Mouse (Mus musculus) c-Kit-positive CD71-positive TER-119-positive erythroid progenitor cells, embryonic 14.5 days (primary cell): ENCODE measurements around the gene Xylb.
A peak's percentile ranks its signal among the peaks of the same experiment; 100 is the strongest.

Source experiments
- DNase-seq: peaks from one replicate; pipeline ENCODE4 v3.0.0-alpha.2; 2013; ENCODE audit warnings: low spot score

The Xylb gene

GRCm38 (mm10) chr9:119401801-119402214 lies 44.6 kb downstream of the Xylb start, which contains the start of gene Acvr2b:
Acvr2b (plus strand) TSS chr9:119402118.
- peak; percentile 52 for DNase-seq

- DNase-seq, result no peak
Measured at GRCm38 (mm10) chr9:119402253-119403235, 45.4 kb downstream of the Xylb start.

GRCm38 (mm10) chr9:119403236-119403641 lies 46.1 kb downstream of the Xylb start:
- DNase-seq, result no peak

GRCm38 (mm10) chr9:119404090-119404489 lies 46.9 kb downstream of the Xylb start:
- no peak for DNase-seq

DNA sequence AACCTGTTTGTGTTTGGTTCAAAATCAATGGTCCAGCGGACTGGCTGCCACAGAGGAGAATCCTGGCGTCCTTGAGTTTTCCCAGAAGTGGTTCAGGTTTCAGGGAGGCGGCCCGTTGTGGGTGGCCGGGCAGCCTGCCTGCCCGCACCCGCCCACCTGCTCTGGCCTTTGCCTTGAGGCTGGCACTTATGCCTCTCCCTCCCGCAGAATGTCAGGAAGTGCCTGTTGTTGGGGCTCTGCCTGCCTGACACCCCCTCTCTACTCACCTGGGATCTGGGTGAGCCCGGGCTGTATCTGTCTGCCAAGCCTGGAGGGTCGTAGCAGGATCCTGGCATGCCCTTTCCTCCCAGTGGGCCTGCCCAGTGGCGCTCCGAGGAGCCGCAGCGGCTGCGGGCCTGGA lies 50.7 kb downstream of the Xylb start:
- no peak for DNase-seq

GRCm38 (mm10) chr9:119408898-119409664 lies 51.9 kb downstream of the Xylb start:
- DNase-seq, result no peak

DNA sequence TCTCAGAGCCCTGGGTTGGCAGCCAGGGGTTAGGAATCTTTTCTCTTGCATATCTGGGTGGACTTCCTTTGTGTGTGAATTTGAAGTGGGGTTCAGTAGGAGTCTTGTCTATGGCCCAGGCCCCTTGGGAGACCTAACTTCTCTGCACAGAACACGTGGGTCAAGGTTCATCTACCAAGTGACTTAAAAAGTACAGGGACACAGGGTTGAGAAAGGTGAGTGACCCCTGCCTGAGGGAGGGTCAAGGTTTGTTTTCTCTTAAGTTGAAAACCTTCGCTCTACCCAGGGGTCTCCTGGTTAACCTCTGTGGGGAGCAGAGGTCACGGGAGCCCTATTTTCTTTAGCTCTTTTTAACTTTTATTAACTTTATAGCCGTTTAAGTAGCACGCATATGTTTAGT lies 52.7 kb downstream of the Xylb start:
- no peak for DNase-seq

DNA sequence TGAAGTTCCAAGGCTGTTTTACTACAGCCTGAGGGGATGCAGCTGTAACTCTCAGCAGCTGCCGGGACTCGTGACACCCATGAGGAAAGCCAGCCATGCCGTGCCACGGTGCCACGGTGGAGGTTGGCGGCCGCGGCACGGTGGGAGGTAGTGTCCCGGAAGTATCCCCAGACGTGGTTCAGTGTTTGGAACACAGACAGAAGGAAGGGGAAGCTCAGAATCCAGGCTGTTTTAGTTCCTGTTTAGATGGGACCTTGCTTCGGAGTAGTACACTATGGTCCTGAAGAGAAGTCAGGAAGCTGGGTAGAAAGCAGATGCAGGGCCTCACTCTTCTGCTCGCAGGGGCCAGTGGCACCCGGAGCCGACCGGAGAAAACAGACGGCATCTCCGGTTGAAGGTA lies 60.8 kb downstream of the Xylb start:
- no peak for DNase-seq

- no peak for DNase-seq
Measured at GRCm38 (mm10) chr9:119419852-119420438, 62.8 kb downstream of the Xylb start.

GRCm38 (mm10) chr9:119425217-119425975 lies 68.2 kb downstream of the Xylb start:
- no peak for DNase-seq

- DNase-seq, result no peak
Measured at GRCm38 (mm10) chr9:119425976-119426415, 68.8 kb downstream of the Xylb start.

DNA sequence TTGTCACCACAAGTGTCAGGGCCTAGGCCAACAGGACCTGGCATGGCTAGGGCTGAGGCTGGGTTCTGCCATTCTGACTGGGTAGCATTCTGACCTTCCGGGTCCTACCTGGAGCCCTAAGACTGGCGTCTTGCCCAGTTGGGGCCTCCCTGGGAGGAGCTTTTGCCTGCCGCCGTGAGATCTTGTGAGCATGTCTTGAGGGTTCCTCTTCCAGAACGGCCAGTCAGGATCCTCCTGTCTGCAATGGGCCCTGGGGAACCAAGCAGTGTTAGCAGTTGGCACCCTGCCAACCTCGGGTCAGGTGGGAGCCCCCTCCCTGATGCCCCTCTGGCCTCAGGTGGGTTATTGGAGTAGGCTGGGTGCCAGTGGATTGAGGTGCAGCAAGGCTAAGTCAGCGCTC lies 69.3 kb downstream of the Xylb start:
- DNase-seq, result no peak

DNA sequence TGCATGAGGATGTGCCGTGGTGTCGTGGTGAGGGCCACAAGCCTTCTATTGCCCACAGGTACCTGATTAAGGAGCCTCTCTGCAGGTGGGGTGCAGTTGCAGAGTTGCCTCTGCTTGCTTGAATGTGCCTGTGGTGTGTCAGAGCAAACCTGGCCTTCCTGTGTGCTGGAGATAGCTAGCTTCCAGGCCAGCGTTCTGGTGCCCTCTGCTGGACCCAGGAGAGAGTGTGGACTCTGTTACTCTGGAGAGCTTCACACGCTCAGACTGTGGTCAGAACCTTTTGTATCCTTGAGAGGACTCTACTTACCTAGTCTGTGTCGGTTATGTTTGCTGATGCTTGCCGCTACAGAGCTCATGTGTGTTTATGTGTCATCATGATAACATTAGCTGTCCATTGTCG lies 73.1 kb downstream of the Xylb start:
- peak; percentile 24 for DNase-seq

DNA sequence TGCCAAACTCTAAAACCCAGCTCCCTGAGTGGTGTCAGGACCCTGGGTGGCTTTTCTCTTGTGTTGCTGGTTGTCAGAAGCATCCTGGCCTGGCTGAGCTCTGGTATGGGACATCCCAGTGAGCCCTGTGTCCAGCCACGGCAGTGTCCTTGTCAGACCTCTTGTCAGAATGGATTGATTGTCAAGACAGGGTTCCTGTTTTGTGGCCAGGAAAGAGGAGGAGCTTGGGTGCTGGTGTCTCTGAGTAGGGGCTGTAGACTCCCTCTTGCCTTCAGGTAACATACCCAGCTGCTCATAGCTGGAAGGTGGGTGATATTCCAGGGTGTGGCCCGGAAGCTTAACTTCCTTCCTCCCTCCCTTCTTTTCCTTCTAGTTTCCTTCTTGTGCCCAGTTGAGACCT lies 78.7 kb downstream of the Xylb start:
- DNase-seq, result no peak

DNA sequence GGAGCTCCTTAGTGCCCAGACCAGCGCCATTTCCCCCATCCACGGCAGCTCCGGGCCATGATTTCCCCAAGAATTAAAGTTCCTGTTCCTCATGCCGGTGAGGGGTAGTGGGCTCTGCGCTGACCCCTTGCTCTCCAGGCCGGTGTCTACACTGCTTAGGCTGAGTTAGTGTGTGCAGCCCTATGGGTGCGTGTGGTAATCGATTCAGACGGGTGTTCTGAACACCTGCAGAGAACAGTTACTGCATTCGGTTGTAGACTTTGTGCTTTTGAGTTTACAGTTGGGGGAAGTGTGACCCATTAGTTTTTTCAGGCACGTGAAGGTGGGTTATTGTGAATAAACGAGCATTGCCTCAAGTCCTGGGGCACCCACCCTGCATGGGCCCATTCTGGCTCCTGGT lies 80.9 kb downstream of the Xylb start:
- DNase-seq, result no peak

DNA sequence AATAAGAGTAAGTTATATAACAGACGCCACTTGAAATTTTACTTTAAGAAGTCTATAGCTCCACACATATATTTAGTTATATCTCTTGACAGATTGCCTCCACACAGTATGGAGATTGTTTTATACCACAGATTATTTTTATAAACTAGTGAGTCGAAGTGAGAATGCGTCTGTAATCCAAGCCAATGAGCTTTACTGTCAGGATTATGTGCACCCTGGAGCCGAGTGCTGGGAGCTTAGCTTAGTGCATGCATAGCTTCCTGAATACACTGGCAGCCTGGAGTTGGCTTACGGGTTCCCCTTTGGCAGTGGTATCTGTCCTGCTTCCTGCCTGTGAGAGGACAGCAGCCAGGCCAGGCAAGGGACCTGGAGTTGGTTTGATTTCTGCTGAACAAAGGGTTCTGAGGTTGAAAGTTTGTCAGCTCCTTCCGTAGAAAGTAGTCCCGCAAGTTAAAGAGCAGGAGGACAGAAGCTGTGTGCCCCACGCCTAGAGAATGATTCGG lies 81.4 kb downstream of the Xylb start:
- DNase-seq, result no peak
